Mouse (Mus musculus) embryonic facial prominence, embryonic 10.5 days (tissue): Measurements from ENCODE around the gene Gm10666. TPM values are rescaled to one million over a fixed set of nuclear protein-coding genes. Genes with fewer than 3 reads are reported as not detected.
"Not testable (repeated sequence)": the region's sequence is repeated elsewhere in the genome, so short reads cannot be mapped to it uniquely, and the experiment has no call there.

Source experiments
- DNase-seq: peaks from one replicate; pipeline ENCODE4 v3.0.0-alpha.2; 2017; ENCODE audit warnings: low spot score
- H3K27ac ChIP-seq: fragments of 300-500 bp; sonication (generic); replicated peaks from 2 replicates; pipeline ENCODE4 v1.5.1; 2016; ENCODE audit warnings: mild to moderate bottlenecking
- H3K27me3 ChIP-seq: fragments of 300-500 bp; sonication (generic); replicated peaks from 2 replicates; pipeline ENCODE4 v1.6.1; 2016; ENCODE audit warnings: low read depth, mild to moderate bottlenecking; ENCODE audit not compliant: poor library complexity, severe bottlenecking
- H3K36me3 ChIP-seq: fragments of 300-500 bp; sonication (generic); replicated peaks from 2 replicates; pipeline ENCODE4 v1.6.1; 2016; ENCODE audit warnings: mild to moderate bottlenecking, moderate library complexity
- H3K4me1 ChIP-seq: fragments of 300-500 bp; sonication (generic); 2 replicates; pipeline ENCODE4 v1.6.1; 2016
- H3K4me3 ChIP-seq: fragments of 300-500 bp; sonication (generic); 2 replicates; pipeline ENCODE4 v1.5.1; 2016; ENCODE audit warnings: mild to moderate bottlenecking, moderate library complexity
- H3K9me3 ChIP-seq: fragments of 300-500 bp; sonication (generic); 2 replicates; pipeline ENCODE4 v1.6.1; 2016; ENCODE audit warnings: mild to moderate bottlenecking
- WGBS: fragments of 180-500 bp; shearing (Covaris S2); methylation state at CpG from one replicate; pipeline ENCODE4 v1.1.7; 2016; 5-methylcytosine and 5-hydroxymethylcytosine counted together
- polyA plus RNA-seq: library from polyadenylated mRNA; unstranded; fragments of >200 nt; fragmentation: Nextera tagmentation; extraction: Ambion mirVana; gene quantifications from 2 replicates; pipeline ENCODE4 v1.2.1, GENCODE M21; 2016

Gene Gm10666
- polyA plus RNA-seq, result not detected in 2 replicates

DNA sequence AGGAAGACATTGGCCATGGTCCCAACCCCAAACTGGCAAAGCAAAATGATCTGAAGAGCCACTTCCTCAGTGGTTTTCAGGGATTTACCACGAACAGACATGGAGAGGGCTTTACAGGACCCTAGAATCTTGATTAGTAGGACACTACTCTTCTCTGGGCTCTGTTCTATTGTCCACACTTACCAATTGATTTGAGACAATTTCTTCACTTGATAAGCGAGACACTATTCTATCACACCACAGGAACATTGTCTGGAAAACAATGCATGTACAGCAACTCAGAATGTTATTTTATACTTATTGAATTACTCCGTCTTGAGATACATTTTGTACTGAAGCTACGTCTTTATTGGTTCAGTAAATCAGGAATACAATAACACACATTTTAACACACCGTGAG, at the start of gene Gm10666:
Gene Gm10666, minus strand, starts transcription at position 101 of the 400 bp plus-strand sequence.
- H3K27me3 ChIP-seq, DNase-seq, H3K4me1 ChIP-seq, H3K36me3 ChIP-seq, H3K4me3 ChIP-seq, H3K27ac ChIP-seq, H3K9me3 ChIP-seq: not testable (repeated sequence)
- no CpG with 5 or more reads among the region's 5 CpGs for whole genome bisulfite sequencing

DNA sequence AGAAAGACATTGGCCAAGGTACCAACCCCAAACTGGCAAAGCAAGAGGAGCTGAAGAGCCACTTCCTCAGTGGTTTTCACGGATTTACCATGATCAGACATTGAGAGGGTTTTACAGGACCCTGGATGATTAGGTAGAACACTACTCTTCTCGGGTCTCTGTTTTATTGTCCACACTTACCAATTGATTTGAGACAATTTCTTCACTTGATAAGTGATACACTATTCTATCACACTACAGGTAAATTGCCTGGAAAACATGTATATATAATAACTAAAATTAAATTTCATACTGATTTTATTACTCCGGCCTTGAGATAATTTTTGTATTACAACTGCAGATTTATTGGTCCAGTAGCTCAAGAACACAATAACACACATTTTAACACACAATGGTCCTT, 29.4 kb upstream of the Gm10666 start, which contains the start of gene Vmn1r142:
Gene Vmn1r142, minus strand, starts transcription at position 101 of the 400 bp plus-strand sequence.
- not testable (repeated sequence) for H3K4me3 ChIP-seq, H3K9me3 ChIP-seq, H3K36me3 ChIP-seq, H3K27me3 ChIP-seq, H3K27ac ChIP-seq, H3K4me1 ChIP-seq, DNase-seq
- WGBS, result no CpG with 5 or more reads among the region's 3 CpGs

DNA sequence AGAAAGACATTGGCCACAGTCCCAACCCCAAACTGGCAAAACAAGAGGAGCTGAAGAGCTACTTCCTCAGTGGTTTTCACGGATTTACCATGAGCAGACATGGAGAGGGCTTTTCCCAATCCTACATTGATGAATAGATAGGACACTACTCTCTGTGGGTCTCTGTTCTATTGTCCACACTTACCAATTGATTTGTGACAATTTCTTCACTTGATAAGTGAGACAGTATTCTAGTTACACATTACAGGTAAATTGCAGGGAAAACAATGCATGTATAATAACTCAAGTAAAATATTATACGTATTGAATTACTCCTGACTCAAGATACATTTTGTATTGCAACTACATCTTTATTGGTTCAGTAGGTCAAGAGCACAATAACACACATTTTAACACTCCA, 16.4 kb downstream of the Gm10666 start, which contains the start of gene Gm16451:
Gene Gm16451, minus strand, starts transcription at position 101 of the 400 bp plus-strand sequence.
- H3K9me3 ChIP-seq, H3K4me3 ChIP-seq, DNase-seq, H3K27me3 ChIP-seq, H3K27ac ChIP-seq, H3K36me3 ChIP-seq, H3K4me1 ChIP-seq: not testable (repeated sequence)
- WGBS, result no CpG with 5 or more reads among the region's 2 CpGs

Other genes with a start within 250 kb of the Gm10666 start
- gene Gm5891, start 213.4 kb downstream of the Gm10666 start, polyA plus RNA-seq, result not detected in 2 replicates
- gene Vmn1r137, start 140.2 kb downstream of the Gm10666 start, polyA plus RNA-seq, result not detected in 2 replicates
- not detected in 2 replicates for gene Vmn1r138, start 105.8 kb downstream of the Gm10666 start, polyA plus RNA-seq
- not detected in 2 replicates for gene Gm6176, start 78.4 kb downstream of the Gm10666 start, polyA plus RNA-seq
- gene Vmn1r139, start 65.7 kb downstream of the Gm10666 start, polyA plus RNA-seq, result not detected in 2 replicates
- gene Gm16451, start 16.5 kb downstream of the Gm10666 start, polyA plus RNA-seq, result not detected in 2 replicates
- not detected in 2 replicates for gene Vmn1r142, start 29.3 kb upstream of the Gm10666 start, polyA plus RNA-seq
- gene Vmn1r143, start 54.6 kb upstream of the Gm10666 start, polyA plus RNA-seq, result not detected in 2 replicates
- not detected in 2 replicates for gene Gm8653, start 66.5 kb upstream of the Gm10666 start, polyA plus RNA-seq
- gene Gm8453, start 94.7 kb upstream of the Gm10666 start, polyA plus RNA-seq, result not detected in 2 replicates
- gene Gm4187, start 195.0 kb upstream of the Gm10666 start, polyA plus RNA-seq, result not detected in 2 replicates
- not detected in 2 replicates for gene Gm8660, start 236.3 kb upstream of the Gm10666 start, polyA plus RNA-seq